Mouse (Mus musculus): ENCODE measurements around the gene Eno1. TPM values are rescaled to one million over a fixed set of nuclear protein-coding genes. Genes with fewer than 3 reads are reported as not detected.

Gene Eno1
- total and polyA plus RNA-seq, 3 experiments: 254 to 5,492 (median 737) TPM

- peak overlapping the region; percentile 82 for H3K27ac ChIP-seq (ENCODE audit: control insufficient read depth, low read depth, low read length)
Observed at GRCm38 (mm10) chr4:150234599-150235327, 1.8 kb upstream of the Eno1 start.

GRCm38 (mm10) chr4:150235585-150235984 lies 936 bp upstream of the Eno1 start:
- Histone ChIP-seq H3K9ac (ENCODE audit: control insufficient read depth, low read depth, low read length, poor library complexity, severe bottlenecking) (peak overlapping the region; percentile 41), H3K4me1 (ENCODE audit: control insufficient read depth in 1 of 2, insufficient read depth in 2 of 2, low read length in 2 of 2) (peaks cover 7 to 30% of the 10 kb centered on the region in 2 experiments), H3K27ac (ENCODE audit: control insufficient read depth, low read depth, low read length) (peak overlapping the region; percentile 82)

More at GRCm38 (mm10) chr4:150234599-150235327, 1.8 kb upstream of the Eno1 start:
- Histone ChIP-seq H3K79me2 (ENCODE audit: control insufficient read depth, insufficient read depth, low read length, poor library complexity) (peaks cover 31% of the 10 kb centered on the region), H3K9me3 (replicated peaks; ENCODE audit: insufficient read depth, low read length) (no peaks in the 10 kb centered on the region), H3K36me3 (ENCODE audit: control insufficient read depth in 1 of 2, insufficient read depth in 2 of 2, low read length in 2 of 2) (peaks cover 3 to 24% of the 10 kb centered on the region in 2 experiments; a peak in 3 of 4 replicates), H3K9ac (ENCODE audit: control insufficient read depth, low read depth, low read length, poor library complexity, severe bottlenecking) (peak overlapping the region; percentile 41), H3K4me1 (ENCODE audit: control insufficient read depth in 1 of 2, insufficient read depth in 2 of 2, low read length in 2 of 2) (peaks cover 7 to 24% of the 10 kb centered on the region in 2 experiments), H3K27me3 (ENCODE audit: control insufficient read depth in 1 of 2, insufficient read depth in 2 of 2, low read length in 2 of 2) (no peaks in the 10 kb centered on the region), H3K4me3 (ENCODE audit: control insufficient read depth in 1 of 2, insufficient read depth in 1 of 2, low read depth in 2 of 2, low read length in 2 of 2) (peak overlapping the region; percentile 30 to 99)
- TF ChIP-seq ZNF384 (IDR thresholded peaks at IDR 0.05; ENCODE audit: low read depth, low read length): no peak
- TF ChIP-seq POLR2A (IDR thresholded peaks at IDR 0.05; ENCODE audit: control insufficient read depth in 1 of 2, insufficient read depth in 1 of 2, low read depth in 1 of 2, low read length in 2 of 2, poor library complexity in 1 of 2): no peak
- peak; percentile 58; the same call in 1 of the 2 replicates for TF ChIP-seq ETS1 (IDR thresholded peaks at IDR 0.05; ENCODE audit: low read depth, low read length)
- no peak for TF ChIP-seq ZC3H11A (IDR thresholded peaks at IDR 0.05; ENCODE audit: low read depth, low read length)
- no peak for TF ChIP-seq POLR2AphosphoS5 (IDR thresholded peaks at IDR 0.05; ENCODE audit: borderline replicate concordance, low read depth, low read length)
- peak in 1 of 2 experiments; percentile 30; a peak in 2 of 4 replicates for TF ChIP-seq EP300 (IDR thresholded peaks at IDR 0.05; ENCODE audit: low read depth in 1 of 2, low read length in 2 of 2)
- peak; percentile 36; the same call in 1 of the 2 replicates for TF ChIP-seq MAX (IDR thresholded peaks at IDR 0.05; ENCODE audit: low read length)
- TF ChIP-seq RAD21 (IDR thresholded peaks at IDR 0.05; ENCODE audit: low read depth, low read length): no peak
- peak; percentile 88 for TF ChIP-seq GABPA (IDR thresholded peaks at IDR 0.05; ENCODE audit: low read depth, low read length)
- TF ChIP-seq POLR2AphosphoS2 (IDR thresholded peaks at IDR 0.05; ENCODE audit: low read length): no peak
- TF ChIP-seq E2F4 (IDR thresholded peaks at IDR 0.05; ENCODE audit: borderline replicate concordance, low read depth, low read length): no peak
- TF ChIP-seq RCOR1 (IDR thresholded peaks at IDR 0.05; ENCODE audit: low read depth, low read length): 0 out of 2 replicates have a peak, but pooled peaks have one; percentile 17
- TF ChIP-seq HCFC1 (IDR thresholded peaks at IDR 0.05; ENCODE audit: low read depth, low read length): no peak
- TF ChIP-seq TCF12 (IDR thresholded peaks at IDR 0.05; ENCODE audit: low read depth, low read length): no peak
- peak; percentile 24; the same call in 1 of the 2 replicates for TF ChIP-seq BHLHE40 (IDR thresholded peaks at IDR 0.05; ENCODE audit: borderline replicate concordance, low read depth, low read length)
- no peak for TF ChIP-seq MEF2A (IDR thresholded peaks at IDR 0.05; ENCODE audit: extremely low read depth, insufficient replicate concordance, low read depth, low read length, poor library complexity, severe bottlenecking)
- no peak for TF ChIP-seq TAL1 (IDR thresholded peaks at IDR 0.05; ENCODE audit: low read length)
- TF ChIP-seq CHD2 (IDR thresholded peaks at IDR 0.05; ENCODE audit: low read length): no peak
- TF ChIP-seq JUND (IDR thresholded peaks at IDR 0.05; ENCODE audit: low read depth, low read length): no peak
- peak; percentile 45; the same call in 1 of the 2 replicates for TF ChIP-seq GATA1 (IDR thresholded peaks at IDR 0.05; ENCODE audit: low read depth, low read length)
- no peak for TF ChIP-seq USF1 (IDR thresholded peaks at IDR 0.05; ENCODE audit: low read depth, low read length)
- no peak for TF ChIP-seq NRF1 (IDR thresholded peaks at IDR 0.05; ENCODE audit: insufficient read depth, low read depth, low read length, poor library complexity, severe bottlenecking)
- 0 out of 2 replicates have a peak, but pooled peaks have one; percentile 41 for TF ChIP-seq SIN3A (IDR thresholded peaks at IDR 0.05; ENCODE audit: low read length)
- TF ChIP-seq MAFK (IDR thresholded peaks at IDR 0.05; ENCODE audit: borderline replicate concordance, low read depth, low read length): peak; percentile 67
- no peak for TF ChIP-seq CTCF (IDR thresholded peaks at IDR 0.05 in 2 of 3, conservative IDR thresholded peaks at IDR 0.05 in 1 of 3; ENCODE audit: control insufficient read depth in 1 of 3, insufficient read depth in 1 of 3, low read depth in 2 of 3, low read length in 3 of 3, poor library complexity in 1 of 3, severe bottlenecking in 1 of 3)
- no peak for TF ChIP-seq ZMIZ1 (IDR thresholded peaks at IDR 0.05; ENCODE audit: low read depth, low read length)
- peak; percentile 78 for DNase-seq (ENCODE audit: low read depth, low spot score)

More at GRCm38 (mm10) chr4:150235585-150235984, 936 bp upstream of the Eno1 start:
- TF ChIP-seq ZKSCAN1 (IDR thresholded peaks at IDR 0.05; ENCODE audit: low read depth, low read length): no peak
- TF ChIP-seq GABPA (IDR thresholded peaks at IDR 0.05; ENCODE audit: low read depth, low read length): no peak
- no peak for TF ChIP-seq KAT2A (conservative IDR thresholded peaks at IDR 0.05; ENCODE audit: low read depth, low read length)
- TF ChIP-seq E2F4 (IDR thresholded peaks at IDR 0.05; ENCODE audit: borderline replicate concordance, low read depth, low read length): no peak
- no peak for TF ChIP-seq ZC3H11A (IDR thresholded peaks at IDR 0.05; ENCODE audit: low read depth, low read length)
- TF ChIP-seq CHD1 (IDR thresholded peaks at IDR 0.05; ENCODE audit: low read depth, low read length): peak; percentile 92
- no peak for TF ChIP-seq TCF12 (IDR thresholded peaks at IDR 0.05; ENCODE audit: low read depth, low read length)
- 0 out of 2 replicates have a peak, but pooled peaks have one; percentile 23 for TF ChIP-seq JUND (IDR thresholded peaks at IDR 0.05; ENCODE audit: low read depth, low read length)
- TF ChIP-seq MYB (IDR thresholded peaks at IDR 0.05; ENCODE audit: low read depth, low read length): no peak
- TF ChIP-seq SMC3 (IDR thresholded peaks at IDR 0.05; ENCODE audit: low read depth, low read length): no peak
- TF ChIP-seq SIN3A (IDR thresholded peaks at IDR 0.05; ENCODE audit: low read length): no peak
- TF ChIP-seq TBP (IDR thresholded peaks at IDR 0.05; ENCODE audit: low read depth, low read length): 0 out of 2 replicates have a peak, but pooled peaks have one; percentile 22
- TF ChIP-seq MXI1 (IDR thresholded peaks at IDR 0.05; ENCODE audit: low read depth, low read length): no peak
- Histone ChIP-seq H3K9me3 (replicated peaks; ENCODE audit: insufficient read depth, low read length) (no peaks in the 10 kb centered on the region), H3K79me2 (ENCODE audit: control insufficient read depth, insufficient read depth, low read length, poor library complexity) (peaks cover 37% of the 10 kb centered on the region), H3K36me3 (ENCODE audit: control insufficient read depth in 1 of 2, insufficient read depth in 2 of 2, low read length in 2 of 2) (peaks cover 3 to 30% of the 10 kb centered on the region in 2 experiments; a peak in 3 of 4 replicates), H3K4me3 (ENCODE audit: control insufficient read depth in 1 of 2, insufficient read depth in 1 of 2, low read depth in 2 of 2, low read length in 2 of 2) (peak overlapping the region; percentile 30 to 99), H3K27me3 (ENCODE audit: control insufficient read depth in 1 of 2, insufficient read depth in 2 of 2, low read length in 2 of 2) (no peaks in the 10 kb centered on the region)
- no peak for DNase-seq (ENCODE audit: low read depth, low spot score)

Data from MEL (cell line).